Mouse (Mus musculus) activated CD4-positive, CD25-positive, alpha-beta regulatory T cell, adult 4 months (primary cell): ENCODE results near the gene Nell2. TPM values are rescaled to one million over a fixed set of nuclear protein-coding genes. Genes with fewer than 3 reads are reported as not detected.

Experiments
- ATAC-seq: one replicate; pipeline ENCODE4 v1.8.0; 2017
- polyA plus RNA-seq, 2 experiments: library from polyadenylated mRNA; unstranded; fragments of 100-300 nt; shearing (Covaris generic); gene quantifications; one replicate each; pipeline ENCODE4 v1.2.1; 2017

Nell2 gene
- polyA plus RNA-seq, 2 experiments from 2014 or later: not detected

DNA sequence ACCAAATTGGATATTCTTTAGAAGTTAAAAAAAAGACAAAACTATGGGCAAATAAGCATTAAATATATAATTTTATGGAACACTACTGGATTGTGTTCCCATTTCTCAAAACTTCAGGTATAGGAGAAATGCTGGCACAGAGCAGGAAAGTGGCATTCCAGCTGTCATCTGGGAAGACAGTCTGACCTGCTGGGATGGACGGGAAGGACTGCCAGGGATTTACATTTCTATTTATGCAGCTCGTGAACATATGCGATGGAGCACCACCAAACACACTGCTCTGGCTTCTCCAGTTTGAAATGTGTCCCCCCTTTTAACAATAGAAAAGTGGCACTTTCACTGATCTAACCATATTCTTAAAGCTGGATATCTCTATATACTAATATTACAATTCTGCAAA, 291.9 kb downstream of the Nell2 start:
- ATAC-seq: no peak

DNA sequence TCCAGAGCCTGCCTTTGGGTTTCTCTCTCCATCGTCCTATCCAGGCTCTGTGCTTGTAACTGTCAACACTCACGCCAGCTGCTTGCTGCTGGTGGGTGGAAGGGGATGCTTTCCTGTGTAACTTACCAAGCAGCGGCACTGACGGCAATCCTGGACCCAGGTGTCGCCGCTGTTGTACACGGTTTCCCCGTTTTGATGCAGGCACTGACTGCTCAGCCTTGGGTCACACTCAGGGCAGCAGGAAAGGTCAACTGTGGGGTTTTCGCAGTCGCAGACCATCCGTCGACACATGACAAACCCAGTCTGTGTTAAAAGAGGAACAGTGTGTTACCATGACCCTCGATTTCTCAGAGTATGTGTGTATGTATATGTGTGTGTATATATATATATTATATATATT, 297.2 kb downstream of the Nell2 start:
- no peak for ATAC-seq

DNA sequence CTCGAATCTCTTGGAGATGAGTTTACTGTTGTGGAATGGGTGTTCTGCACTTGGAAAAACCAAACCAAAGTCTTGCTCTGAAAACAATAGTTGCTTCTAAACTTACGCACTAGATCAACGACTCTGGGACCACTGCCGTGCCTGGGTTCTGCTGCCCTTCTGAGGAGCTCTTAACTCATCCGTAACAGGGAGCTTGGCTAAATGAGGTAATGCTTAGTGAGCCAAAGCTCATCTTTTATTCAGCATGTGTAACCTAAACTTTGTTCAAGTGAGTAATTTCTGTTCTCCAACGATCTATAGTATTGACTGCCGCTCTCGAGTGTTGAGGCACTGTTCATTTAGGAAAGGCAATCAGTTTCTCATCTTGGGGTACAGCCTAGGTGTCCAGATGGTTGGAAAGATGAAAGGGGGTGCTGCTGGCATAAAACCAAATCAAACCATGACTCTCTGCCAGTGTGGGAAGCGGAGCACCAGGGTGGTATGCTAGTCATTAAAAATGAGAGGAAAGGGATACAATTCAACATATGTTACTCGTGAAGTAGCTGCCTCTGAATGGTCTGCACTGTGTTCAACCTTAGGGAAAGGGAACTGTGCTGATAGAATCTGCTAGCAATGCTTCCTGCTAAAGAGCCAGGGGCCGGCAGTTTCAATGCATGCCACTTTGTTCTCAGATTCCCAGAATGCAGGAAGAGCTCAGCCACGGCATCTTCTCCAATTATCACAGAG, 311.6 kb downstream of the Nell2 start:
- ATAC-seq: no peak

DNA sequence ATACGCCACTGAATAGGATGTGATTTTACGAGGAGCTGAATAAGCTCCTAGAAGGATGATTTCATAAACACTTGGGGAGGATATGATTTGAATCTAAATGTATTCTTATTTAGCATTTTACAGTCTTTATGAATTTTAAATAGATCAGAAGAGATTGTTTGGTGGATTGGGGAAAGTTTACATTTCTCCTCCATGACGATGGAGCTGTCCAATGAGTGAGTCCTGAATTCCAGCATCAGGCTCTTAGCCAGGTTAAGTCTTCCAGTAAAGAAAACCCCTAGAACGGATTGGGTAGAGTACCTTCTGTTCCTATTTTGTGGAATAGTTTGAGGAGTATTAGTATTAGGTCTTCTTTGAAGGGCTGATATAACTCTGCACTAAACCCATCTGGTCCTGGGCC, 317.8 kb downstream of the Nell2 start:
- no peak for ATAC-seq

DNA sequence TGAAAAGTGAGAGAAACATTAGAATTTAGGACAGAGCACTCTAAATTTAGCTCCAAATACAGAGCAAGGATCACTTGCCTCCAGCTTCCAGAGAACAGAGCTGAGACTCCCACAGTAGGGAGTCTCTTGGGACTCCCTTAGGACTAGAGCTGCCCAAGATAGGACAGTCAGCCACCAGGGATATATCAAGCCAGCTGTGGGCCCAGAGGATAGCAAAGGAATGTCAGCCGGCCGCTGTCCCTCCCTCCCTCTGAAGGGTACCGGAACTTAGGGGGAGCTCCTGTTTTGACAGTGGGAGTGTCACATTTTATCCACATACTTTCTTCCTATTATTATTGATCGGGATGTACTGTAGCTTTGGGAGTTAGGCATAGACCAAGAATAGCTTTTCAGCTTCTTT, 319.2 kb downstream of the Nell2 start:
- ATAC-seq: no peak

DNA sequence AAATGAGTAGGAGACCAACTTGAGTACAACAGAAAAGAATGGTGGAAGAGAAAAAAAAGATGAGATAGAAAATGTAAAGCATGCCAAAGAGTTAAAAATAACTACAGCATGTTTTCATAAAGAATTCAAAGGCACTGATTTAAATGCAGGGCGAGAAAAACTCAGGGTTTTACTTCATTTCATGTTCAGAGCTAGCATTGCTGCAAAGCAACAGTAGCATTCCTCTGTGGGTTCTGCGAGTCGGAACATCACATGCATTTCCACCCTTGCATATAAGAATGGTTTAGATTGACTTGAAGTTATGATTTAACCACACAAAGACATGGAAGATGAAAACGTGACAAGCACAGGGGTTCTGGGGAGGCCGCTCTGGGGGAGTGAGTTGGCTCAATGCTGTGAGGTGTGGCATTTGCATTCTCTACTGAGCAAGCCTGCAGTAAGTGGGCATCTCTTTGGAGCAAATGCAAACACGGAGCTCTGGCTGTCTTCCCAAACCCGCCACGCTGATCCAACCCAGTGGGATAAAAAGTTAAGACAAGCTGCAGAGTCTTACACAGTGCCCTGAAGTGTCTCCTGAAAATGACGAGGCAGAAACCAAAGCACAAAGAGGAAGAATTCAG, 334.6 kb downstream of the Nell2 start:
- no peak for ATAC-seq

DNA sequence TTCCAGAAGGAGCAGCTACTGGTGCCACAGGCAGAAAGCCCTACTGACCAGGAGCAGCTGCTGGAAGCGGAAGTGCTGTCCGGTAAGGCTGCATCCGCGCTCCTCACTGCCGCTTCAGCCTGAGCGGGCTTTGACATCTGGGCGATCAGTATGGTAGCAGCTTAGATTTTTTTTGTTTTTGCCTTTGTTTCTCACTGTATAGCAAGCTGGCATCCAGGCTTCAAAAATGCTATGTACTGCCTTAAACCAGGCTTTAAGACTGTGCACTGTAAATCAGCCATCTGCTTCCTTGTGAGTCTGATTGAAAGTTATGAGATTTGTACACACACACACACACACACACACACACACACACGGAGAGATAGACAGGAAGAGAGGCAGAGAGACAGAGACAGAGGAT, 335.4 kb downstream of the Nell2 start:
- no peak for ATAC-seq

DNA sequence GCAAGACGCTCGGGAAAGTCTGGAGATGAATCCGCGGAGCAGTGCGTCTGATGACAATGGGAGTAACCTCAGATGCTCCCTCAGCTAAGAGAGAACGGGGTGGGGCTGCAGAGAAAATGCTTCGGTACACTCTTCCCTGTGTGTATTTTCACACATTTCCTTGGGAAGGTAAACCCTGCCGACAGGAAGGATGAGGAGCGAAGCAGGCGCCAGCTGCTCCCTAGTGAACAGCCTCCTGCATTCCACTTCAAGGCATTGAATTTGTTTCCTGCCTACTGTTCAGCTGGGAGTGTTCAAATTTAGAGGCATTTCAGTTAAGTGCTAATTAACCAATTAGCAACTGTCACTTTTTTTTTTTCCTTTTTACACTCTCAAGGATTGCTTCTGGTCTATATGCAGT, 342.1 kb downstream of the Nell2 start:
- ATAC-seq: no peak

DNA sequence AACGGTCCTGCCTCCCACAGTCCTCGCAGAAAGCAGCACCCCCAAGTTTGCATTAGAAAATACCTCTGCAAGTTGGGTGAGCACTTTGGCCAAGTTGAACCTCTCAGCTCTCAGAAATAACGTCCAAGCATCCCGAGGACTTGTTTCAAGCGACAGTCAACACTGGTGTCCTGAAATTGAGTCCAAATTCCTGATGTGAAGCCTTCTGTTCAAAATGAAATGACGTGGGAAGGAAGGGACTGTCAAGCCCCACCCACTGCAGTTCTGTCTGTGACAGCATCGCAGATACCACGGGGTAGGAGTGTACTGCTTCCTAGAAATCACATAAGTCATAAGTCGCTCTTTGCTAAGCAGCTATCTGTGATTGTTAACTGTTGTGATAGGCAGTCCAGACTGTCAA, 342.9 kb downstream of the Nell2 start:
- ATAC-seq: no peak

DNA sequence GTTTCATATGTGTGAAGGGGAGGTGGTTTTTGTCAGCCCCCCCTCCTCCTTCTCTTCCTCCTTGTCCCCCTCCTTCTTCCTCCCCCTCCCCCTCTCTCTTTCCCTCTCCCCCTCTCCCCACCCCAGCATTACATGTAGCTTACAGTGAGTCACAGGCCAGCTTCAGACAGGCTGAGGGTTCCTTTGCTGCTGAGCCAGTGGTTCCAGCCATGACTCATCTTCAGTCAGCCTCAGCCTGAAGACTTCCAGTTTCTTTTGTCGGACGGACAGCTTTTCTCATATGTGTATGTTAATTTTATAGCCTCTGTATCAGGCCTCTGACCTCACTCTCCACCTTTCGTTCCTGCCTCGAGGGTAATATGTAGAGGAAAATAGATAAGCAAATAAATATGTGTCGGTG, 344.9 kb downstream of the Nell2 start:
- no peak for ATAC-seq

DNA sequence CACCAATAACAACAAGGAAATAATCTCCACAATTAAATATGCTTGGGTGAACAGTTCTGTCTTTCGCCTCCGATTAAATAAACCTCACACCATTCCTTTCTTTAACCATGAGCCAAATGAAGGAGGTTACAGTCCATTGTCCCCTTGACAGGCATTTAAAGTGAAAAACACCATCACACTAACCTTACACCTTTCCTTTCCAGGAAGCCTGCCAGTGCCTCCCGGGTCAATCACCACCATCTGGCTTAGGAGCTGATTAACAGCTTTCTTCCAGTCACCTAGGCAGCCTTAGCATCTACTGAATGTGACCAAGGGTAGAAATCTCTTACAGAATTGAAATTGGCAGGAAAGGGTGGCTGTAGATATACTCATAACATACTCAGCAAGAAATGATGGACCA, 371.5 kb downstream of the Nell2 start:
- ATAC-seq: no peak

DNA sequence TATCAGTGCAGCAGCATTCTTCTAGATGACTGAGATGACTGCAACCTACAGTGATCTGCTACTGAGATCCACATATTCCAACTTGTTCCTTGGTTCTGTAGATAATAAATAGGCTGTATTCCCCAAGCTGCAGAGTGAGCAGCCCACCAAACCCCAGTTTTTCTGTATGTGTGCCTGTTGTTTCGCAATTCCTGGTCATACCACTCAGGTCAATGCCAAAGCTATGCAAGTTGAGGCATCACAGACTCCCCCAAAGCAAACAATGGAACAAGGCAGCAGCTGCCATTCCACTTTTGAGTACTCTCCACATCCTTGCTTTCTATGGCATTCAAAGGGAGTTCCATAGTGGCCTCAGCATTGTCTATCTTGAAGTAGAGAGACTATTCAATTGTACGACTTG, 383.2 kb downstream of the Nell2 start:
- ATAC-seq: no peak

DNA sequence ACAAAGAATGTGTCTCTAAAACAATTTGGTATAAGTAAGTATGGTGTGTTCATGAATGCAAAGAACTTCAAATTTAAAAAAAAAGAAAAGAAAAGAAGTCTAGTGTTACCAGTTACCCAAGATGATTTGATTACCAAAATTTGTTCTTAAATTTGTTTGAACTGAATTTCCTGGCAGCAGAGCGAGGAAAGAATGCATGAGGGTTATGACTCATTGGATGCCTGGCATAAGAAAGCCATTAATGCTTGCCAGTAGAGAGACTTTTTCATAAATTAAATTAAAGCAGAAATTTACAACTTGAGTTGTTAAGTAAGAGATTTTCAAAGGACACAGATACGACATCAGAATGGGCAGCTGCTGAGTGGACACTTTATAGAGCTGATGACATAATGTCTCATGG, 384.2 kb downstream of the Nell2 start:
- ATAC-seq: no peak

DNA sequence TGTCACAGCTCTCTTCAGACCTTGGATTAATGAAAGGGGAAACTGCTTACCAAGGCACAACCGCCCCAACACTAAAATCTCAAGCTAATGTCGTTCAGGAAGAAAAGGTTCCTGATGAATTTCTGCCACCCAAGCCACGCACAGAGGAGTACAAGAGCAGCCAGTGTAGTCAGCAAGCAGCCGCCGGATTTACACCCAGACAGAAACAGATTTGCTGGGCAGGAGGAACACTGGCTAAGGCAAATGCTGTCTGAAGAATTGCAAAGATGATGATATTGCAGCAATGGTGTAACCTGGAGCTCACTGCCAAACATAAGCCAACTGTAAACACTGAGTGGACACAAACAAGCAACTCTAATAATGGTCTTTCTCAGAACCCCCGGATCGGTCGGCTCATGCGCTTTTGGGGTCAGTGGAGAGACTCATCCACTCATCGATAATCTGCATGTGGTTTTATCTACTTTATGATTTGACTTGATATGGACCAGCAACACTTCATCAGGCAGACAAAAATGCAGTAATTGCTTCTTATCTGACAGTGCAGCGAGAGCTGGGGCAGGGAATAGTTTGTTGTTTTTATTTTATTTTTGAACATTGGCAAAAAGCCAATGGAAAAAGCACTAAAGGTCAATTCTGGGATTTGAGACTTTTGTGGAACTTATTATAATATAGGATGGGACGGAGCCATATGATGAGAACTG, 389.5 kb downstream of the Nell2 start:
- ATAC-seq: no peak

DNA sequence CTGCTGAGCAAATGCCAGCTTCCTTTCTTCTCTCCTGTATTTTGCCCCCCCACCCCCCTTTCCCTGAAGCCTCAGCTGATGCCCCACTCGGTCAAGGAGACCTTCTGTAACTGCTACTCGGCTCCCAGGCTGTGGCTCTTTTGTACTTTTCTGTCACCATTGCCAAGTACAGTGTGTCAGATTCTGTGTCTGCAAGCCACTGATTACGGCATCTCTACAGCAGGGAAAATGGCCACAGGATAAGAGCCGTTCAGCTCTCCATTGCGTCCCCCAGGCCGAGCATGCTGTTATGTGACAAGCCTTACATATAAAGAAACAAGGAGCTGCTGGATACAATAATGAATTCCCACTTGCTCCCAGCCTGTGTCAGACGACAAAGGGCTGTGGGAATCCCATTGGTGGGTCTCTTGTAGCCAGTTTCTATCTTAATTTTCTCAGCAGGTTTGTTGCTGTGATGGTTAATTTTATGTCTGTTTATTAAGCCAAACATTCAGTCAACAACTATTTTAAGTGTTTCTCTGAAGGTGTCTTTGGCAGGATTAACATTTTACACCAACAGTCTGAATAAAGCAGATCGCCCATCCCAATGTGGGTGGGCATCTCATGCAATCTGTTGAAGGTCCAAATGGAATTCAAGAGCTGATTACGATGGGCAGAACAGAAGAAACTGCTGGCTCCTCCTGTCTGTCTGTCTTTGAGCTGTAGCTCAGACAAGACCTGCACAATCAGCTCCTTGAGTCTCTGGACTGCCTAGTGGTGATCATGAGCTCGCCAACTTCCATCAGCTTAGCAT, 391.1 kb downstream of the Nell2 start:
- ATAC-seq: no peak

DNA sequence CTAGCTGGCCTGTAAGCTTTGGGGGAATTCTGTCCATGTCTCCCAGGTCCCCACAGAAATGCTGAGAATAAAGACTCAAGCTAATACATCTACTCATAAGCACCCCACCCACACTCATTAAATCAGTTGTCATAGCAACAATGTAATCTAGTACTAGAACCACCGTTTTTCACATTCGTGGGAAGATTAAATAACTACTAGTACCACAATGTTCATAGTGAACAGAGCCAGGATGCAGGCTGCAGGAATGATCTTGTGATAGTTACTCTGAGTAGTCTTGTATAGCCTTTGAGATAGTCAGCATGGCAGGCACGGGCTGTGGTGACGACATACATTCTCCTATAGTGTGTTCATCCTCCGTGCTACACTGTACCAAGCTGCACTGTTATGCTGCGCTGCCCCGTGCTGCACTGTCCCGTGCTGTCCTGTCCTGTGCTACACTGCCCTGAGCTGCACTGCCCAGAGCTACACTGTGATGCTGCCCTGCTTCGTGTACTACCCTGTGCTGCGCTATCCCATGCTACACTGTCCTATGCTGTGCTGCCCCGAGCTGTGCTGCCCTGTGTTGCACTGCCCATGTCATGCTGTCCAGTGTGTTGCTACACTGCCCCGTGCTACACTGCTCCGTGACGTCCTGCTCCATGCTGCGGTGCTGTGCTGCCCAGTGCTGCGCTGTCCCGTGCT, 392.3 kb downstream of the Nell2 start:
- no peak for ATAC-seq

DNA sequence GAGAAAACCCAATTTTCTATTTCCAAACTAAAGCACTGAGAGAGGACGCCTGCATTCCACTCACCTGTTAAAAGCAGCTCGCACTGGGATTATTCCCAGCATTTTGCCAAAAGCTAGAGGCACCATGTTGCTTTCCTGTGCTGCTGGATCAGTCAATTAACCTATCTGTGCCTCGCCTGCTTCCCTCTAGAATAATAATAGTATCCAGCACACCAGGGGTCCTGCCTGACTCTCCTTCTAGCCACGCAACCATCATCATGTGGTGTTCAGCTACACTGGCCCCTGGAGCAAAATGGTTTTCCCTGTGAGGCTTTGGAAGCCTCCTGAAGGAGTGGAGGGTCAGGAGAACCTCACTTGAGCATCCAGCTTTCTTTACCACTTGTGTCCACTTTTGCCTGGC, 397.0 kb downstream of the Nell2 start:
- no peak for ATAC-seq

DNA sequence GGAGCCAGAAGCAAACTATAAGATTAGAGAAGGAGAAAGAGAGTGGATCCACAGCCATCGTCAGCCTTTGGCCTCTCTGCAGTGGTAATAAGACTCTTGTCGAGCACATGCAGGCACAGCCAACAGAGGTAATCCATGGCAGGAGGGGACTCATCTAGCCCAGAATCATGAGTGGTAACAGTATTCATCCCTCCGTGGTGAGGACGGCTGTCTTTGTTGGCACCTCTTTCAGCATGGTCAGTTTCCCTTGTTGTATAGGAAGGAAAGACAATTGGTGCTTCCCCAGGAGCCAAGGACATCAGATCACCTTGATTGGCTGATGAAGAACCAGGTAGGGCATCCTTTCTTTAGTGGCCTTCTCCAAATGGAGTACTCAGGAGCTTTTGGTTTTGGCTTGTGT, 419.7 kb downstream of the Nell2 start:
- ATAC-seq: no peak

DNA sequence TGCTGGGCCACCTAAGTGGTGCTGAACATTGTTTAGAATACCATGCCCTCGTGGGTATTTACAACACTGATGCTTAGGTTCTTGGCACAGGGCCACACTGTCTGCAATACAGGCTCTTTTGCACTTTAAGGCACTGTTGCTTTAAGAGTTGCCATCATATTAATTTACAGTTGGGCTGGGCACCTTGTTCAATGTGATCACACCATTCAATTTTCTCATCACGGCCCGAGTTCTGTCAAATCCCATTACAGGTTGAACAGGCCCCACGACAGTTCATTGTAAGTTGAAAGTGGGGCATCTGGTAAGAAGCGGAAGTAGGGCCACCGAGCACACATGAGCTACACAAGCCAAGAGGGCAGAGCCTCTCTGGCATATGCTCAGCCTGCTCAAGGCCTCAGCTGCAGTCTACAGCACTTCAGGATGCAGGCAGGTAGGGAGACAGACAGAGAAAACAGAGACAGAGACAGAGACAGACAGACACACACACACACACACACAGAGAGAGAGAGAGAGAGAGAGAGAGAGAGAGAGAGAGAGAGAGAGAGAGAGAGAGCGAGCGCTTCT, 421.0 kb downstream of the Nell2 start:
- ATAC-seq: no peak

DNA sequence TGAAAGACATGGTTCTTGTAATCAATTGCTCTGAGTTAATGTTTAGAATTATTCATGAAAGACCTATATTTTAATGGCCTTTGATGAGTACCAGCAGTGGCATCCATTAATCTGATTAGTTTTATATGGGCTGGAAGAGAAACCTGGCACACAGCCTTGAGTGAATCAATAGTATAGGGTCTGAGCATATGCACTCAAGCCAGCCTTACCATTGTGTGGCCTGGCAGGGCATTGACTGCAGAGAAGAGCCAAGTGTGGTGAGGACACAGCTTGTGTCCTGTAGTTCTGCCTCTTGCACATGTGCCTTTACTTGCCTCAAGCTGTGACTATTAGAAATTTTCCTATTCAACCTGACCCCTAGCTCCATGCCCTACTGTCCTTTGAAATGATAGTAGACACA, 426.8 kb downstream of the Nell2 start:
- ATAC-seq: no peak

DNA sequence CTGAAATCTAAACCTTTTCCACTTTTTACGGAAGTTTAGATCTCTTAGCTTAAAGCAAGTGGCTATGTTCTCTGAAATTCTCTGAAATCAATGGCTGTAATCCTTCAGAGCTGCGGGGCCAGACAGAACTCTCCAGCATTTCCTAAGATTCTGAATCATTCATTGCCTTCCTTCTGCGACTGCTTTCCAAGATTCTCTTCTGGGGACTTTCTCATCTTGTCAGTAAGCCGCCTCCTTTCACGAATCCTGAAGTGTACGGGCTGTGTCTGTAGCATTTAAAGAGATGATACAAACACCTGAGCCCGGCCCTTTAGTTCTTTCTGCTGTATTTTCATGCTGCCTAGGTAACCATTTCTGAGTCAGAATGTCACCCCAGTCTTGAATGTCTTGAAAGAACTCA, 428.2 kb downstream of the Nell2 start:
- ATAC-seq: no peak

DNA sequence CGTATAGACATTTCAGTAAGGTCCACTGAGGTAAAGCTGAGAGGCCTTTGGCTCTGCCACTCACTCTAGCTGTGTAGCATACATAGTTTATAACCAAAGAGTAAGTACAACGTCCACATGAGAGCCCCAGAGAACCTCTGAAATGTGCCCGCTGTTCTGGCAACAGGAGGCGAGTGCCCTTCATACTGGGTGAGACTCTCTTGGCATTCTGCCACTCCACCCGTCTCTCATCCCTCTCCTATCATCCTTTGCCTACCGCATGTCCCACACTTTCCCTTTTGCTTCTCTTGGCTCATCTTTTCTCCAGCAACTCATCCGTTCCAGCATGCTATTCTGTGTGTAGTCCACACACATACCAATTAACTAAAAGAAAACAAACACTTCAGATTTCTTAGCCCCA, 442.4 kb downstream of the Nell2 start:
- ATAC-seq: no peak
